Mouse (Mus musculus) testis, postnatal 10 days (tissue): Measurements from ENCODE around the gene Cbx5.
"Not testable (repeated sequence)": the region's sequence is repeated elsewhere in the genome, so short reads cannot be mapped to it uniquely, and the experiment has no call there.

Experiments used
- DNase-seq: peaks from one replicate; pipeline ENCODE4 v3.0.0; 2021; ENCODE audit warnings: low spot score

The Cbx5 gene

DNA sequence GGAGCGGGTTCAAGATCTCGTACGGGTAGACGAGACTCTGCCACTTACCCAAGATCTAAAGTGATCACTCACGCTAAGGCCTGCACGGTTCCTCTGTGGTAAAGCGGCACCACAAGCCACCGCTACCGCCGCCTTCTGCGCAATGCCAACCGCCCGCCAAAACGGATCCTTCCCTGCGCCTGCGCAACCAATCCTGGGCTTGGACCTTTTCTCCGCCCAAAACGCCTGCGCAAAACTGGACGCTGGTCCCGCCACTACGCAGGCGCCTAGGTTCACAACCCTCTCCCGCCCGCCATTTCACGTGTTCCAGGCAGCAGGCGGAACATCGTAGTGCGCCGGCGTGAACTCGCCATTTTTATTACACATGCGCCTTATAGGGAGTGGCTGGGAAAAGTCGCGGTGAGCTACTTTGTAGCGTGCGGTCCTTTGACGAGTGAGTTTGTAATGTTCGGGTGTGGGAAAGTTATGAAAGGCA lies at the start of gene Cbx5:
Gene Cbx5 (minus strand): TSS at position 132 of the 475 bp plus-strand sequence.
- peak; percentile 97 for DNase-seq

- DNase-seq, result peak; percentile 60
These were observed 46.3 kb upstream of the Cbx5 start for GRCm38 (mm10) chr15:103285778-103286417.

DNA sequence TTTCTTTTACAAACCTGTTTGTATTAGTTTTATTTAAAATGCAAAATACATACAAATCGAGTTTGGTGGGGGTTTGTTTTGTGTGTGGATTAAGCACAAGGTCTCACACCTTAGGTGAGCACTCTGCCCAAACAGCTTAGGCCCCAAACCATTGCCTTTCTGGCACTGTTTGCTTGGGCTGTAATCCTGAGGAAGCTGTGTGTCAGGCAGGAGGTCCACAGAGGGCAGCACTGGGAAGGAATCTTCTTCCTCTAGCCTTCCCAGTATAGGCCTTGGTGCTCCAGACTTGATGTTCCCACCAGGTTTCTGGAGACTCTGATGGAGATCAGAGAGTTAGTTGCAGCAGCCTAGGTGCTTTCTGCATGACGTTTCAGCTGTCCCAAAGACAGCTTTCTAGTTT lies 45.0 kb upstream of the Cbx5 start:
- peak; percentile 64 for DNase-seq

DNA sequence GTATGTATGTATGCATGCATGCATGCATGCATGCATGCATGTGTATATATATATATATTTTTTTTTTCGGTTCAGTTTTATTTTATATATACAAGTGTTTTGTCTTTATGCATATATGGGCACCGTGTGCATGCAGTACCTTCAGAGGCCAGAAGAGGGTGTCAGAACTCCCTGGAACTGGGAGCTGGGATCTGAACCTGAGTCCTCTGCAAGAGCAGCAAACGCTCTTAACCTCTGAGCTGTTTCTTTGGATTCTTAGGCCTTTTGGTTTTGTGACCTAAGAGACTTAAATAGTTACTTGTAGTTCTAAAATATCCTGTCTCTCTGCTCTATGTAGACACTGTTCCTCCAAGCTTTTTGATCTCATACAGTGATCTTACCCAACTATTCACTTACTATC lies 44.5 kb upstream of the Cbx5 start:
- DNase-seq, result peak; percentile 79

DNA sequence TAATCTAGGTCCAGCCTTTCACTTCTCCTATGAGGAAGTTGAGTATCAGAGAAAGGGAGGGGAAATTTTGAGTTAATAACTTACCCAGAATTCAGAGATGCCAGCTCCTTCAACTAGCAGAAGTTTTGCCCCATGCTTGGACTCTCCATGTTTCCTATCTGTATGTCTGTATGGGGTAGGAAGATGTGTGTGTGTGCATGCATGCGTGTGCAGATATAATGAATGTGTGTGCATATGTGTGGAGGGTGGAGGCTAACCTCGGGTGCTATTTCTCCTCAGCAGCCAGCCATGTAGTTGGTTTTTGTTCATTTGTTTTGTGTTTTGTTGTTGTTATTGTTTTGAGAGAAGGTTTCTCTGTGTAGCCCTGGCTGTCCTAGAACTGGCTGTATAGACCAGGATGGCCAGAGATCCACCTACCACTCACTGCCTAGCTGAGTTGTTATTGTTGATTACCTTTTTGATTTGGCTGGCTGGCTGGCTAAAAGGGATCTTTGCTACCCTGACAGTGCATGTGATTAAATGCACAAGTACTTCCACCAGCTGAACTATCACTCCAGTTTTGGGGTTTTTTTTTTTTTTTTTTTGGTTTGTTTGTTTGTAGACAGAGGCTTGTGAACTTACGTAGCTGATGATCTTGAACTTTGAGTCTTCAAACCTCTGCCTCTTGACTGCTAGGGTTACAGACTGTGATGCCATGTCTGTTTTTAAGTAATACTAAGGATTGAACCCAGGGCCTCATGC lies 42.0 kb upstream of the Cbx5 start:
- no peak for DNase-seq

- no peak for DNase-seq
These were observed 41.3 kb upstream of the Cbx5 start for GRCm38 (mm10) chr15:103280817-103281464.

DNA sequence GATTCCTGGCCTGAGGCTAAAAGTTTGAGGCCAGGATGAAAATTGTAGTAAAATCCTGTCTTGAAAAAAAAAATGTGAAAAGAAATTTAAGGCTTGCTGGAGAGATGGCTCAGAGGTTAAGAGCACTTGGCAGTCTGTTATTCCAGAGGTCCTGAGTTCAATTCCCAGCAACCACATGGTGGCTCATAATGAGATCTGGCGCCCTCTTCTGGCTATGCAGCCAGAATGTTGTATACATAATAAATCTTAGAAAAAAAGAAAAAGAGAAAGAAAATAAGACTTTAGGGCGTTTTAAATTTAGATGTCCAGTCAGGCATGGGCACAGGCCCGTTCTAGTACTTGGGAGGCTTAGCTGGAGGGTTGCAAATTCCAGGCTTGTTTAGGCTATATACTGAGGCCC lies 40.1 kb upstream of the Cbx5 start:
- DNase-seq, result peak; percentile 70

GRCm38 (mm10) chr15:103277949-103278348 lies 38.3 kb upstream of the Cbx5 start:
- DNase-seq, result no peak

DNA sequence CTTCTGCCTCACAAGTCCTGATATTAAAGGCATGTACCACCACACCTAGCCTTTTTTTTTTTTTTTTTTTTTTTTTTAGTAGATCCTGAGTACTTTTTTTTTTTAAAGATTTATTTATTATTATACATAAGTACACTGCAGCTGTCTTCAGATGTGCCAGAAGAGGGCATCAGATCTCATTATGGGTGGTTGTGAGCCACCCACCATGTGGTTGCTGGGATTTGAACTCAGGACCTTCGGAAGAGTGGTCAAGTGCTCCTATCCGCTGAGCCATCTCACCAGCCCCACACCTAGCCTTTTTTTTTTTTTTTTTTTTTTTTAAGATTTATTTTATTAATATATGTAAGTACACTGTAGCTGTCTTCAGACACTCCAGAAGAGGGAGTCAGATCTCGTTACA lies 36.3 kb upstream of the Cbx5 start:
- not testable (repeated sequence) for DNase-seq

DNA sequence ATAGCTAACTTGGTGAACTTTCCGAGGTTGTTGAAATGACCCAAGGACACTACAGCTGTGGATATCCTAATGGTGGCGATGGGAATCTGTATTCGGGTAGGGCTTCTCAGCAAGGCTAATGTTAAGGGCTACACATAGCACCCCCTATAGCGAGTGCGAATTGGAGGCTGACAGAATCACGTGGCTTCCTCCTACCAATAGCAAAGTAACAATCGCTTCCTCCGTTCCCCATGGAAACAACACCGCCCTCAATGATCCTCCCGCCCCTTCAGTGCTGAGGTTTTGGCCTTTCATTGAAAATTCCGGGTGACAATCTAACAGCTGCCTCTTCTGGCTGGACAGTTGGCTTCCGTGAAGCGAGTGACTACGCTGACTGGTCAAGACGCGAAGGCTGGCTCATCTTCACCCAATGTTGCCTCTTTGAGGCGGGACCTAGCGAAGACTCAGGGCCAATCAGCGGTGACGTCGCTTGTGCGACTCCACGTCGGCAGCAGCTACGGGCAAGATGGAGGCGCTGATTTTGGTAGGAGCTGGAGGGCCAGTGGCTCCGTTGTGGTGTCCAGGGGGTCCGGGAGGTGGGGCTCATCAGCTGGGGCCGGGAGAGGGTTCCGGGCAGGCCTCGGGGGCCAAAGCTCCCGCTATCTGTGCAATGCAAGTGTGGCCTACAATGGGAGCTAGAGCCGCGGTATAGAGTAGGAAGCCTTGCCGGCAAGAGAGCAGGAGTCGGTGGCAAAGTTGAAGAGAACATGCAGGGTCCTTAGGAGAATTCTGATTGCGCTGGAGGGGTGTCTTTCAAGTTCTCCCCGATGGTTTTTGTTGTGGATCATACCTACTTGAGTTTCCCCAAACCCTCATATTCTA lies 33.0 kb upstream of the Cbx5 start, which contains the start of gene Copz1:
Gene Copz1 (plus strand): TSS at position 296 of the 861 bp plus-strand sequence.
- DNase-seq, result peak; percentile 91

- no peak for DNase-seq
These were observed 29.3 kb upstream of the Cbx5 start for GRCm38 (mm10) chr15:103268903-103269302.

- DNase-seq, result no peak
These were observed 25.2 kb upstream of the Cbx5 start for GRCm38 (mm10) chr15:103264794-103265193.

DNA sequence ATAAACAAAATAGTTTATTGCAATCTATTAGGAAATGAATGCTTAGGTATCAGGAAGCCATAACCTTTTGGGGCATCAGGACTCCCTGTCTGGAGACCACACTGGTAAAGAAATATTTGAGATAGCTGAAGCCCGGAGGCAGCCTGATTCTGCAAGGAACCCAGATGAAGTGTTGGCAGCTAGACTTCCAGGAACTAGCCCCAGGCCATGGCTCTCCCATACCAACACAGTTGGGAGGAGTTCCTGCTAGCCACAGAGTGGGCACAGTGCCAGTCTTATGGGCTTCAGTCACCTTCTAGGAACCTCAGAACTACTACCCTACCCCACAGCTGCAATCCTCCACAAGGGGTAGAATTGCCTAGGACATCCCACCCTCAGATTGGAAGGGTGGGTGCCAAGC lies 20.4 kb upstream of the Cbx5 start:
- no peak for DNase-seq

- no peak for DNase-seq
These were observed 19.5 kb upstream of the Cbx5 start for GRCm38 (mm10) chr15:103259162-103259561.

DNA sequence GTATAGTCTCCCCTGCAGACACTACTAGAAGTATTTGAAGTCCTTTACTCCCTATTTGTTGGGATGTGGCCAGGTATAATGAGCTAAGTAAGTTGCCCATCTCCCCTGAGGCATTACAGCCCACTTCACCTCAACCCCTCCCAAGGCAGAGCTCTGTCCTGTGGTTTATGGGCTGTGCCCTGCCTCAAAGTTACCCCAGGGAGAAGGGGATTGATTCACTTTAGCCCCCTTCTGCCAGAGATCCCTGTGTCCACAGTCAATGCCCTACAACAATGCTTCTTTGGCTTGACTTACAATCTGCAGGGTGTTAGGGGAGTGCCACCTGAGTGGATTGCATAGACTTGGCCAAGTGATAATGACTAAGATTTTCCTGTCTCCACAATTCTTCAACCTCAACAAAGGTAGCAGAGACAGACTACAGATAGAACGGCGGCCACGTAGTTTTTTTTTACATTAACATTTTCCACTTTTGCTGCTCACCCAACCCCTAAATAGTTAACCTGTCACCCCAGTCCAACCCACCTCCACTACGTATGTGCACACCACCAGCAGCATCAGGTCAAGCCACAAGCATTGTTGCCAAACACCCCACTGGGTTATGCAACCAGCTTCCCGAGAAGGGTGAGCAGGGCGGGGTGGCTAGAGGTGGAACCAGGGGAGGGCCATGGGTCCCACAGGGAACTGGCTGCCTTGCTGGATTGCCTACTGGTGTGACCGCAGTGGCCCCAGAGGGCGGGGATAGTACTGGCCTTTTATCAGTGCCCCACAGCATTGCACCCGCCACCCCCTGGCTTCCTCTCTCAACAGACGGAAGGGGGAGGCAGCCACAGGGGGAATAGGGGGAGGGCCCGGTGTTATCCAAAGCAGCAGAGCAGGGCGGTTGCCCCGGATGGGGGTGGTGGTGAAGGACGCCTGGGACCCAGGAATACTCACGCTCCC lies 18.4 kb upstream of the Cbx5 start, which contains the start of gene Nfe2:
Gene Nfe2 (minus strand): TSS at position 614 of the 939 bp plus-strand sequence.
- DNase-seq, result peak; percentile 55

DNA sequence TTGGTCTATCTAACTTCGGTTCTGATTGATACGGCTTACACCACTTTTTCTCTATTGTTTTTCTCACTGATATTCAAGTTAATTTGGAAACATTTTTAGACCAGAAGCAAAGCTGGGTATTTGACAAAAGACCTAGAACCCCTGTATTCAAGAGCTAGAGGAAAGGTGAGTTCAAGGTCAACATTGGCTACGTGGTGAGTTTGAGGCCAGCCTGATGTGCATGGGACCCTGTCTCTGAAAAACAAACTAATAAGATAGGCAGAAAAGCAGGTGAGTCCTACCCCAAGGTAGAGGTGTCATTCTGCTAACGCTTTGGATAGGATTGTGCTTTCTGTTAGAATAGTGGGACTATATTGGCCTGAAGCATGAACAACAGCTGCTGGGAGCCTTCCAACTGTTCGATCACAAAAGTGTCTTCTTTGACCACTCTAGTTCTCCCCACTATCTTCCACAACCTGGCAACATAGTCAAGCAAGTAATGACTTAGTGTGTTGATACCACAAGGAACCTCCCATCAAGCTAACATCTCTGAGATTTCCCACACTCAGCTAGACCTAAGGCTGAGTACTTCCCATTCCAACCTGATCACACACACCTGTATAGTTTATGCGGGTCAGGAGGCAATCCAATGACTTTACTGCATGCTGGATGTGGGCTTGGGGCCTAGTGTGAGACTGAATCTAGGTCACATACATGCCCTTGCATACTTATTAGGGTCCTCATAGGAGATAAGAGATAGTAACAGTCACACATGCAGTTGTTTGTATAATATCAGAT lies 16.8 kb upstream of the Cbx5 start:
- DNase-seq, result no peak

GRCm38 (mm10) chr15:103255169-103255568 lies 15.6 kb upstream of the Cbx5 start:
- DNase-seq, result peak; percentile 62

- no peak for DNase-seq
These were observed 13.7 kb upstream of the Cbx5 start for GRCm38 (mm10) chr15:103253352-103253751.

DNA sequence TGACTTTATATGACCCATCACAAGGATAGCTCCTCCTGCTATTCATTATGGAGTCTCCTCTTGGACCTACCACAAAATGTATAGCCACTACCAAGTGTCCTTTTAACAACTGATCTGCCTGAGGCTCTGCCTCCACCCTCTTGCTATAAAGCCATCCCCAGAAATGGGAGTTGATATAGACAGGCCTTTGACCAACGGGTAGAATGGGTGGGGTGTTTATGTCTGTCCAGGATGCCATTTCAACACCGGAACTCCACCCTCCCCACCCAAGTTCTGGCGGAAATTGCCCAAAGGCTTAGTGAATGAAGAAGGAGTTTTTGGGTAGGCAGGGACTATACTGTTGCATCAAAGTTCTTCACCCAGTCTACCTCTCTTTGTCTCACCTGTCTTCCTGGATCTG lies 13.0 kb upstream of the Cbx5 start:
- no peak for DNase-seq

- DNase-seq, result no peak
These were observed 12.0 kb upstream of the Cbx5 start for GRCm38 (mm10) chr15:103251595-103251994.
